Mouse (Mus musculus): Measurements from ENCODE around the gene Tarbp2.
A peak's percentile ranks its signal among the peaks of the same experiment; 100 is the strongest.

Gene Tarbp2

DNA sequence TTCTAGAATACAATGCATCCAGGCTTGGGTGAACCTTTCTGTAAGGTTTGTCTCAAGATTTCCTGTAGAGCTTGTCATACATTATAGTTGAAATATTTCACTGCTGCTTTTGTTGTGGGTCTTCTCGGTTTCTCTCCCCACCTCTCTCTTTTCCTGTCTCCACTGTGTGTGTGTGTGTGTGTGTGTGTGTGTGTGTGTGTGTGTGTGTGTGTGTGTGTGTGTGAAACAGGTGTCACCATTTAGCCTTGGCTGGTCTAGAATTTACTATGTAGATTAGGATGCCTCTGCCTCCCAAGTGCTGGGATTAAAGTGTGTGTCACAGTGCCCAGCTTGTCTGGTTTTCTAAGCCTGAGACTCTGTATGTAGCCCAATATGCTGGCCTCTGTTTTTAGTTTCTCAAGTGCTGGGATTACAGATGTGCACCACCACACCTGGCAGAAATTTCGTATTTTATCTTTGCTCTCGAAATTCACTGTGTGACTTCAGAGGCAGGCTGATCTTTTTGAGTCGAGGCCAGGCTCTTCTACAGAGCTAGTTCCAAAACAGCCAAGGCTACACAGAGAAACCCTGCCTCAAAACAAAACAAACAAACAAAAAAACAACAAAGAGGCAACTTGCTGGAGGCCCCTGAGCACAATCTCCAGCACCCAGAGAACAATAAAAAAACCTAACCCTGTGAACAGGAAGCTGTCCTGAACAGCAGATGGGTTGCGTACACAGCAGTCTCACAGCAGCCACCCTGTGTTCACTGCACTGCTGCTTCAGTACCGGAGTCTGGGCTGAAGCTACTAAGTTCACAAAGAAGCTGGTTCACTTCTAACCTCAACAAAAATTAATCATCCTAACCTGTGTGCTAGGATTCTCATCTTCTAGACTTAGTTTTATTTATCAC is 8.4 kb downstream of the Tarbp2 start:
- DNase-seq: no peak

- peak in 1 of 2 experiments; percentile 59 for DNase-seq
These were observed 9.9 kb downstream of the Tarbp2 start for GRCm38 (mm10) chr15:102527936-102528335.

DNA sequence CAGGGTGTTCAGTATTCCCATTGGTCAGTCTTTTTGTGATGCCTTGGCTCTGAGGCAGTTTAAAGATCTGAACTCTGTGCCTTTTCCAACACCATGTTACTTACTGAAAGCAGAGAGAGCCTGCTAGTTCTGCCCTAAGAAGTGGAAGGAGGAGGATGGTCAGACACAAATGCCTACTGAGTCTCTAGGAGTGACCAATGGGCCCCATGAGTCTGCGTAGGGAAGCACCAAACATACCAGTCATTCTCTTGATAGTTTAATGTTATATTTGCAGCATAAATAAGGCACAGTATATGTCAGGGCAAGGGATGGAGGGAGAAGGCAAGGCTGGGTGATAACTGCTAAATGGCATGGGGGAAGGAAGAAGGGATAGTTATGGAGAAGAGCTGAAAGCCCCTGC is 10.4 kb downstream of the Tarbp2 start:
- DNase-seq: no peak

GRCm38 (mm10) chr15:102530566-102530965 is 12.6 kb downstream of the Tarbp2 start:
- no peak for DNase-seq

- DNase-seq: no peak
These were observed 13.6 kb downstream of the Tarbp2 start for GRCm38 (mm10) chr15:102531586-102531985.

DNA sequence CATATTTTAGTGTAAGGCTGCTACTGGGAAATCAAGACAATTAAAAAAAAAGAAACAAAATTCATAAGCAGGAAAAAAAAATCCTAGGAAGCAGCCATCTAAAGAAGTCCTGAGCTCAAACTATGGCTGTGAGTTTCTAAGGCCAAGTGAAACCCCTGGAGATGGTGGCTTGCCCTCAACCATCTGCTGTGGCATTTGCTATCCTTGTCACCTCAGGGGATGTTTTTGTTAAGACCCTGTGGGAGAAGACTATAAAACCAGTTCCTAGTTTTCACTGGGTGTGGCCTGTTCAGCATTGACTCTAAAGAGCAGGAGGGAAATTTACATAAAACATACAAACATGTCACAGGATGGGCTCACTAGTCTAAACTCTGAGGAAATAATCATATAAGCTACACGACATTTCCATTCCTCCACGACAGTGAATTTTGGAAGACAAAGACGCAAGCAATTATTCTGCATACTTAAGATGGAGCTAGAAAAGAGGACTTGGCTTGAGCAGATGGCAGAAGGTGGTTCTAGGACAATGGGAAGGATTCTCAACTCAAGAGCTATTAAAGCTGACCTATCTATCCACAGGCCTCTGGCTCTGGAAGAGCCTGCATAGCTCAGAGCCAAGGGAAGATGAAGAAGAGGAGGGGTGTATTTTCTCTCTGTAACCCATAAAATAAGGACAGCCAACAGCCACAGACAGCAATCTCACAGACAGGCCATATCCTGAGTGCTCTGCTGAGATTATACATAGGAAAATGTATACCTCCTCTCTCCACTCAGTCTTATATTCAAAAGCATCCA is 14.3 kb downstream of the Tarbp2 start:
- DNase-seq: peak; percentile 55 to 67

- peak in 1 of 2 experiments; percentile 32 for DNase-seq
These were observed 15.9 kb downstream of the Tarbp2 start for GRCm38 (mm10) chr15:102533926-102534325.

DNA sequence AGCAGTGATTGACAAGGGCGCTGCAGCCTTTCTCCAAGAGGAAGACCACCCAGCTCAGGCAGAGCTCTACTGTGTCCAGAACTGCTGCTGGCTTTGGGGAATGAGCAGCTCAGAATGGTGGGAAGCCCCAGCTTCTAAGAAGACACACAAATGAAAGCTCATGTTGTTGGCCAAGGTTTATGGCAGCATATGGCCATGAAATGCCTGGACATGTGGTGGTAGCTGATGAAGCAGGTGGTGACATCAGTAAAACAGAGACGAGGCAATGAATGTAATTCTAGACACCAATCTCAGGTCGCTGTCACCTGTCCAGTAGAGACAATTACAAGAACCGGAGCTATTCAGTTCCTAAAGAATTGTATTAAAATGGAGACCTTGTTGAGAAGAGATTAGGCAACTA is 26.8 kb downstream of the Tarbp2 start:
- peak; percentile 90 to 92 for DNase-seq

- DNase-seq: peak; percentile 51 to 63
These were observed 28.3 kb downstream of the Tarbp2 start for GRCm38 (mm10) chr15:102546246-102546645.

DNA sequence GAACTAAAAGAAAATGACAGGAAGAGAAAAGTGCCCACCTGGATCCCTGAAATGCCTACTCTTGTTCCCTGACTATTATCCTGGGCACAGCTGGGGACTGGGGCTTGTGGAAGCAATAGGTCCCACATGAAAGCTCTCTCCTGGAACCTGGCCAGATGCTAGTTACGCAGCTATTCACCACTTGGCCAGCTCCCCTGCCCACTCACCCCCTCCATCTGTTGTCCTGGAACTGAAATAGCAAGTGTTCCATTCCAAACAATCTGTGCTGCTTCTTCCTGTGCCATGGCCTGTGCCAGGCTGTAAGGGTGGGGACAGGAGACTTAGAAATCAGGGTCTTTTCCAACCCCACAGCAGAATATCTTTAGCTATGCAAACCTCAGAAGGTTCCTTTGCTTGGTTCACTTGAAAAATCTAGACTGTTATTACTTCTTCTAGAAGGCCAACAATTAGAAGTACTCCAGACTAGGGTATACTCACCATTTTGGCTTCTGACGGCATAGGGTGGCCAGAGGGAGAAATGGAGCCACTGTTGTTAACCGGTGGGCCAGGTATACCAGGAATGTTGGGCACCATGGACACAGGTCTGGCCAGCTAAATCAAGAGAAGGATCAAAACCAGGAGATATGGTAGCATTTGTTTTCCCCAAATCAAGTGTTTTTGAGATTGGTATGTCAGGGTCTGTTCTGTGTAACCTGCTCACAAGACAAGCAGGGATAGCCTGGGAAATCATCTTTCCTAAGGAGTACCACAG is 28.9 kb downstream of the Tarbp2 start:
- DNase-seq: peak; percentile 94 to 97

GRCm38 (mm10) chr15:102547478-102547877 is 29.5 kb downstream of the Tarbp2 start:
- DNase-seq: peak; percentile 89 to 90

DNA sequence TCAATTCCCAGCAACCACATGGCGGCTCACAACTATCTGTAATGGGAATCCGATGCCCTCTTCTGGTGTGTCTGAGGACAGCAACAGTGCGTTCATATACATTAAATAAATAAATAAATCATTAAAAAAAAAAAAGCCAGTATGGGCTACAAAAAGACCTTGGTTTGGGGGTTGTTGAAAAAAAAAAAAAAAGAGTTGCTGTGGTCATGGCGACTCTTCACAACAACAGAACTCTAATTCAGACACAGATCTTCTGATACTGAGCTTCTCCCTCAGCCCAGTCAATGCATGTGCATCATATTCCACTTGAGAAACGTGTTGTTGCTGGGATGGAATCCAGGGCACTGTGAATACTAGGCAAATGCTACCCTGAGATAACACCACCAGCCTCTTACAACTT is 34.6 kb downstream of the Tarbp2 start:
- no peak for DNase-seq

DNA sequence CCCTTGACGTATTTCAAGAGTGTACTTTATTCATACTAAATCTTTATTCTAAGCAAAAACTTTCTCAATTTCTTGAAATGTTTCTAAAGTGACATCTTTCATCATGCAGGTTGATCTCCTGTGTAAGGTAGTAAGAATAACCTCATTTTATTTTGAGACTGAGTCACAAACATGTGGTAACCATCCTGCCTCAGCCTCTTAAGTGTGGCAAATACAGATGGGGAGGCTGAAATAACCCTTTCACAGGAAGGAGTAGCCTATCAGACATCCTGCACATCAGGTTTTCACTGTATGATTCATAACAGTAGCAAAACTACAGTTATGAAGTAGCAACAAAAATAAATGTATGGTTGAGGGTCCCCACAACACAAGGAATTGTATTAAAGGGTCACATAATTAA is 37.6 kb downstream of the Tarbp2 start:
- DNase-seq: no peak

GRCm38 (mm10) chr15:102557580-102557979 is 39.6 kb downstream of the Tarbp2 start:
- peak in 1 of 2 experiments; percentile 51 for DNase-seq

GRCm38 (mm10) chr15:102562491-102562890 is 44.5 kb downstream of the Tarbp2 start:
- DNase-seq: no peak

- no peak for DNase-seq
These were observed 45.1 kb downstream of the Tarbp2 start for GRCm38 (mm10) chr15:102563061-102563460.

GRCm38 (mm10) chr15:102563681-102564080 is 45.7 kb downstream of the Tarbp2 start:
- peak in 1 of 2 experiments; percentile 47 for DNase-seq

- no peak for DNase-seq
These were observed 49.9 kb downstream of the Tarbp2 start for GRCm38 (mm10) chr15:102567849-102568248.

DNA sequence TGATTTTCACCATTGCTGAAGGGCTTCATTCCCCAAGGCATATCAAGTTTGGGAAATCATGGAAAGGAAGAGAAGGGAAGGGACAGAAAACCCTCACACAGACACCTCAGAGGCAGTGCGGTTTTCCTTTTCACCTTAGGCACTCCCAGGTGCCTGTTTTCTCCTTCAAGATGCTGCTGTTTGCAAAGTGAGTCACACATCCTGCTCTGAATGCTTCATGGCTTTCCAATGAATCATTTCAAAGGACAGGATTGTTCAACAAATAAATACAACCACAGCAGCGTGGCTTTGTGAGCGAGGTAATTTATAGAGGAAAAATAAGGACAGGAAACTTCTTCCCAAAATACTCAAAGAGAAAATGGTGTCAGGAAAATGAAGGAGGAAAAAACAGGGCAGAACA is 54.1 kb downstream of the Tarbp2 start:
- DNase-seq: no peak
